Mouse (Mus musculus) liver, adult 2 months (tissue): ENCODE measurements around the gene Ubash3a. TPM values are rescaled to one million over a fixed set of nuclear protein-coding genes. Genes with fewer than 3 reads are reported as not detected.

Experiments used
- DNase-seq: peaks from one replicate; pipeline ENCODE4 v3.0.0-alpha.2; 2011; ENCODE audit warnings: low read depth, low spot score; ENCODE audit errors: extremely low read depth
- H3K27ac ChIP-seq: fragments of 200-500 bp; replicated peaks from 2 replicates; pipeline ENCODE4 v1.5.1; 2012; ENCODE audit warnings: low read depth, mild to moderate bottlenecking, control low read depth, inconsistent platforms, low read length; ENCODE audit not compliant: insufficient read depth
- H3K27me3 ChIP-seq: fragments of 200-500 bp; 2 replicates; pipeline ENCODE4 v1.6.1; 2012; ENCODE audit warnings: mild to moderate bottlenecking, moderate library complexity, low read length, inconsistent platforms; ENCODE audit not compliant: control insufficient read depth, insufficient read depth
- H3K36me3 ChIP-seq: fragments of 200-500 bp; 2 replicates; pipeline ENCODE4 v1.6.1; 2012; ENCODE audit warnings: low read length, inconsistent platforms; ENCODE audit not compliant: control insufficient read depth, insufficient read depth
- H3K4me1 ChIP-seq: fragments of 200-500 bp; 2 replicates; pipeline ENCODE4 v1.6.1; 2011; ENCODE audit warnings: low read length; ENCODE audit not compliant: control insufficient read depth, insufficient read depth
- H3K4me3 ChIP-seq: fragments of 200-500 bp; 2 replicates; pipeline ENCODE4 v1.5.1; 2011; ENCODE audit warnings: low read depth, mild to moderate bottlenecking, control low read depth, low read length, moderate library complexity; ENCODE audit not compliant: insufficient read depth
- H3K79me2 ChIP-seq: fragments of 200-500 bp; 2 replicates; pipeline ENCODE4 v1.6.1; 2012; ENCODE audit warnings: inconsistent platforms, mild to moderate bottlenecking, low read length, moderate library complexity; ENCODE audit not compliant: control insufficient read depth, insufficient read depth
- H3K9ac ChIP-seq: fragments of 200-500 bp; 2 replicates; pipeline ENCODE4 v1.6.1; 2012; ENCODE audit warnings: low read depth, mild to moderate bottlenecking, control low read depth, inconsistent platforms, low read length
- CTCF ChIP-seq: fragments of 200-500 bp; IDR thresholded peaks from 2 replicates; pipeline ENCODE4 v1.5.1; 2011; ENCODE audit warnings: low read depth, low read length, control low read depth
- POLR2A ChIP-seq: fragments of 200-500 bp; IDR thresholded peaks from 2 replicates; pipeline ENCODE4 v1.6.1; 2011; ENCODE audit warnings: low read length, control low read depth; ENCODE audit not compliant: insufficient read depth; ENCODE audit errors: extremely low read depth
- WGBS: fragments of 180-500 bp; shearing (Covaris S2); methylation state at CpG from one replicate; pipeline ENCODE4 v1.1.7; 2018; 5-methylcytosine and 5-hydroxymethylcytosine counted together
- polyA plus RNA-seq: library from polyadenylated mRNA; depleted of rRNA; stranded (reverse); fragments of >200 nt; gene quantifications from 2 replicates; pipeline ENCODE4 v1.2.3, GENCODE M21; 2012
- total RNA-seq: library from RNA; depleted of rRNA; stranded (reverse); fragments of >200 nt; gene quantifications from 2 replicates; pipeline ENCODE4 v1.2.3, GENCODE M21; 2014

Gene Ubash3a
- total and polyA plus RNA-seq, 2 experiments, result 0.09 to 0.31 TPM

DNA sequence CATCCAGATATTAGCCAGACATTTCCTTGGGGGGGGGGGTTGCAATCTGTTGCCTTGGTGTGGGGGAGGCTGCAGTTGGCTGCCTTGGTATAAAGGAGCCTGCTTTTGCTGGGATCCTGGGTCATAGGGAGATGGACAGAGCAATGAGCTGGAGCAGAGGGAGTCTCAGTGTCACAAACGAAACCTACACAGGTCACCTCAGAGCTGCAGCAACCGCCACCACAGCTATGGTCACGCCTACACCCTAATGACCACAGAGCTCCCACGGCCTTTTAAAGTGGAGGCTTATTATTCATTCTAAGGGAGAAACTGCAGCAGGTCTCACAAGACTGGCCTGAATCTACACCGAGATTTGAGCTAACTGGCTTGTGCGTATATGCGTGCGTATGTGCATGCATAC lies 15.8 kb upstream of the Ubash3a start:
- no peaks in the 10 kb centered on the region for H3K36me3 ChIP-seq
- TF ChIP-seq CTCF (no peak), POLR2A (no peak)
- no peak overlapping the region for H3K9ac ChIP-seq
- H3K4me1 ChIP-seq, result no peaks in the 10 kb centered on the region
- H3K27ac ChIP-seq, result no peak overlapping the region
- no peak overlapping the region for H3K4me3 ChIP-seq
- DNase-seq, result no peak
- no peaks in the 10 kb centered on the region for H3K27me3 ChIP-seq
- WGBS, result 83% methylated on average over 8 of the region's 8 CpGs
- no peaks in the 10 kb centered on the region for H3K79me2 ChIP-seq

DNA sequence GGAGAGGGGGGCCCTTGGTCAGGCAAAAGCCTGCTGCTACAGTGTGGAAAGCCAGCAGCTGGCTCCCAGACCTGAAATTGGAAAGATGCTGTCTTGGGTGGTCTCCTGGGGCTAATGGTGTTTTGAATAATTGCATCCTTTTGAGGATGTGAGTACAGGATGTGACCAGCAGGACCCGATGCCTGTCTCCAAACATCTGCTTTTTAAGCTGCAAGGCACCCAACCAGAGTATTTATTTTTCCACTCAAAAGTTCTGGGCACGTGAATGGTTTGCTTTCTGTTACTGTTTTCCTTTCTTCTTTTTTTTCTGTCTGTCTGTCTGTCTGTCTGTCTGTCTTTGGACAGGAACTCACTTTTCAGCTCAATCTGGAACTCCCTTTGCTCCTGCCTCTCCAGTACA lies 15.0 kb upstream of the Ubash3a start:
- WGBS, result 44% methylated on average over 2 of the region's 2 CpGs
- DNase-seq, result no peak
- Histone ChIP-seq H3K9ac (no peak overlapping the region), H3K27ac (no peak overlapping the region), H3K79me2 (no peaks in the 10 kb centered on the region), H3K27me3 (no peaks in the 10 kb centered on the region), H3K36me3 (no peaks in the 10 kb centered on the region), H3K4me3 (no peak overlapping the region), H3K4me1 (no peaks in the 10 kb centered on the region)
- TF ChIP-seq CTCF (no peak), POLR2A (no peak)

DNA sequence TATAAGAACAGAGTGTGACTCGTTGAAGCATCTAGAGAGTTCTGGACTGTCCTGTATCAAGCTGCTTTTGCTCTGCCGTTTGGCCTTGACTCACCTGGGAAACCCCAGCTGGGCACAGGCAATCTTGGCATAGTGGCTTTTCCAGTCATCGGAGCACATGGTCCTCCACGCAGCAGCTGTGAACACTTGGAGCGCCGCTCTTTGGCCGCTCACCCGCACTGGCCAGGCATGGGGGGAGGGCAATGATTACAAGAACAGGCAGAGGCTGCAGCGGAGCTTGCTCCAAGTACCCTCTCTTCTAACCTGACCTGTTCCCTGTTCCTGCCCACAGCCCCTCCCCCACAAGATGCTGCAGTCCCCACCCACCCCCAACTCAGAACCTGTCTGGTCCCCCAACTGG lies 14.3 kb upstream of the Ubash3a start:
- Histone ChIP-seq H3K27me3 (no peaks in the 10 kb centered on the region), H3K36me3 (no peaks in the 10 kb centered on the region), H3K27ac (no peak overlapping the region), H3K4me3 (no peak overlapping the region), H3K4me1 (no peaks in the 10 kb centered on the region), H3K9ac (no peak overlapping the region), H3K79me2 (no peaks in the 10 kb centered on the region)
- DNase-seq, result no peak
- WGBS, result 68% methylated on average over 9 of the region's 9 CpGs
- TF ChIP-seq CTCF (no peak), POLR2A (no peak)

GRCm38 (mm10) chr17:31195207-31195606 lies 12.5 kb upstream of the Ubash3a start:
- WGBS, result 89% methylated on average over 6 of the region's 6 CpGs
- DNase-seq, result no peak
- Histone ChIP-seq H3K27ac (no peak overlapping the region), H3K27me3 (no peaks in the 10 kb centered on the region), H3K4me3 (no peak overlapping the region), H3K9ac (no peak overlapping the region), H3K4me1 (no peaks in the 10 kb centered on the region), H3K36me3 (no peaks in the 10 kb centered on the region), H3K79me2 (no peaks in the 10 kb centered on the region)
- TF ChIP-seq POLR2A, result no peak
- no peak for TF ChIP-seq CTCF

- Histone ChIP-seq H3K4me1 (no peaks in the 10 kb centered on the region), H3K4me3 (no peak overlapping the region), H3K27me3 (no peaks in the 10 kb centered on the region), H3K79me2 (no peaks in the 10 kb centered on the region), H3K27ac (no peak overlapping the region), H3K36me3 (no peaks in the 10 kb centered on the region), H3K9ac (no peak overlapping the region)
- TF ChIP-seq CTCF (no peak), POLR2A (no peak)
- no peak for DNase-seq
- 82% methylated on average over 7 of the region's 7 CpGs for WGBS
Observed at GRCm38 (mm10) chr17:31196283-31196682, 11.4 kb upstream of the Ubash3a start.

- H3K36me3 ChIP-seq, result no peaks in the 10 kb centered on the region
- H3K4me3 ChIP-seq, result no peak within 1 kb of the TSS
- DNase-seq, result no peak
- WGBS, result 87% methylated on average over 11 of the region's 11 CpGs
- H3K79me2 ChIP-seq, result no peaks in the 10 kb centered on the region
- H3K4me1 ChIP-seq, result no peaks in the 10 kb centered on the region
- H3K27me3 ChIP-seq, result no peaks in the 10 kb centered on the region
- no peak within 1 kb of the TSS for H3K27ac ChIP-seq
- TF ChIP-seq POLR2A (no peak), CTCF (no peak)
- no peak within 1 kb of the TSS for H3K9ac ChIP-seq
Observed at GRCm38 (mm10) chr17:31198877-31199276, 8.8 kb upstream of the Ubash3a start, which contains the start of gene Tmprss3. Gene Tmprss3 (minus strand): TSS chr17:31198977.
